Mouse (Mus musculus): ENCODE measurements around the gene Ahcyl2.
A peak's percentile ranks its signal among the peaks of the same experiment; 100 is the strongest.
"Not testable (repeated sequence)": the region's sequence is repeated elsewhere in the genome, so short reads cannot be mapped to it uniquely, and the experiment has no call there.

Gene Ahcyl2

DNA sequence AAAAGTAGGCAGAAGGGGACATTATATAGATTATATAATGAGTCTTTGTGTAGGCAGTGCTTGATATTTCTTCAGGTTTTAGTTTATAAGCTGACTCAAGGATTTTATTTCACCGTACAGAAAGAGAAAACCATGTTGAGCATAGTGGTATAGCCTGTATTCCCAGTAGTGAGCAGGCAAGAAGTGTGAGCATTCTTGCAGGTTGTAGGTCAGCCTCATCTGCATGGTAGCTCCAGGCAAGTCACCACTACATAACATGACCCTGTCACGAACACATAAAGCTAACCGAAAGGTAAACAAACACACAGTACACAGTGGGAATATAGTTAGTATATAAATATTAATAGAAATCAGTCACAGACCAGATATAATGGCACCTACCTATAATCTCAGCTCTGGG lies 47.2 kb downstream of the Ahcyl2 start:
- no peak for DNase-seq (ENCODE audit: inconsistent ontology term)

GRCm38 (mm10) chr6:29815634-29816033 lies 47.8 kb downstream of the Ahcyl2 start:
- no peak for DNase-seq (ENCODE audit: inconsistent ontology term)

- DNase-seq (ENCODE audit: inconsistent ontology term), result not testable (repeated sequence)
Measured at GRCm38 (mm10) chr6:29816371-29816770, 48.6 kb downstream of the Ahcyl2 start.

DNA sequence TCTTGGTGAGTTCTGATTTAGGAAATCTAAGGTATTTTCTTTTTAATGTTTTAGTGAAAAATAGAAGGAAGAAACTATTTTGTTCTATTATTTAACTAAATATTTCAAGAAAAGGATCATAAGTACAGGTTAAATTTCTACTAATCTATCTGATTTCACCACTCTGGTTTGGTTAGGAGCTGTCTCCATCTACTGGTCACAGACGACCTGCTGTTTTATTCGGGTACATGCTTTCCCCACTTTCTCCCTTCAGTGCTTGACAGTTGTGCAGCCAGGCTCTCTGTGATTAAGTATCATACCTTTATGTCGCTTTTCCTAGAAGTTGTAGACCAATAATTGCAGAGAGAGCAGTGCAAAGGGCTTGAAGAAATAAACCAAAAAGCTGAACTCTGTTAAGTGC lies 51.5 kb downstream of the Ahcyl2 start:
- DNase-seq (ENCODE audit: inconsistent ontology term), result peak; percentile 17

DNA sequence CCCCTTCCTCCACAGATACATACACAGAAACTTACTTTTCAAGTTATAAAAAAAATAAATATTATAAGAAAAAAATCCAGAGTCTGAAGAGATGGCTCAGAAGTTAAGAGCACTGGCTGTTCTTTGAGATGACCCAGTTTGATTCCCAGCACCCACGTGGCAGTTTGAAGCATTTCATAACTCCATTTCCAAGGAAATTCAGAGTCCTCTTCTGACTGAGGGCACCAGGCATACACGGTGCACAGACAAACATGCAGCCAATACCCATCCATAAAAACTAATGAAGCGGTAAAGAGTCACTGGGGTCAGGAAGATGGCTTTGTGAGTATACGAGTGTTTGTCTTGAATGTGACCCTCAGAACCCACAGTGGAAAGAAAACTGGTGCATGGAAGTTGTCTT lies 52.5 kb downstream of the Ahcyl2 start:
- no peak for DNase-seq (ENCODE audit: inconsistent ontology term)

GRCm38 (mm10) chr6:29820926-29821325 lies 53.1 kb downstream of the Ahcyl2 start:
- no peak for DNase-seq (ENCODE audit: inconsistent ontology term)

DNA sequence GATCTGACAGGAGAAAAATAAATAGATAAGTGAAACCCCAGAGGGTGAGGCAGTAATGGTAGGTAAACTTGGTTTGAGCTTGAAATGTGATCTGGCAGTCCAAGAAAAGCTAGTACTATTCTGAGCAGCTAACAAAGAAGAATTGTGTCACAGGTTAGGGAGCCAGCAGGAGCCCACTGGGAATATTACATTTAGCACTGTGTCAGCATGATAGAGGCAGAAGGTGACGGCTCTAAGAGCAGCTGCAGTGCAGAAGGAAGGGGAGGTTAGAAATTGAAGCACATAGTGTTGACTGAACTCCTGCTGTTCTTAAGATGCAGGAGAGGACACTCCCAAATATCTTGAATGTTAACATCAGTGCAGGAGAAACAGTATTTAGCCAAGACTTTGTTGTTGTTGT lies 54.0 kb downstream of the Ahcyl2 start:
- DNase-seq (ENCODE audit: inconsistent ontology term), result no peak

DNA sequence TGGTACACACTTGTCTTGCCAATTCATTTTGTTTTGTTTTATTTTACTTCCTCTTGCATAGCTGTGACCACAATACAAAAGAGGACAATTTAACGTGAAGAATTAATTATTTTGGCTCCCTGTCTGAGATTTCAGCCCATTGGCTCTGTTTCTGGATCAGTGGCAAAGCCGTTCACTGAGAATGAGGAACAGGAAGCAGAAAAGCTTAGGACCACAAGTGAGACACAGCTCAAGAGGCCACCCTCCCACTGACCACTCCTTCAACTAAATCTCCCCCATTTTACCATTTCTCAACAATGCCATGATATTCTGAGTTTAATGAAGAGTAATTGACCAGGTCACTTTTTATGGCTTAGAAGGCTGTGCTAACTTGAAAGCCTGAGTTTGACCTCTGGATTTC lies 57.5 kb downstream of the Ahcyl2 start:
- DNase-seq (ENCODE audit: inconsistent ontology term), result peak; percentile 23

DNA sequence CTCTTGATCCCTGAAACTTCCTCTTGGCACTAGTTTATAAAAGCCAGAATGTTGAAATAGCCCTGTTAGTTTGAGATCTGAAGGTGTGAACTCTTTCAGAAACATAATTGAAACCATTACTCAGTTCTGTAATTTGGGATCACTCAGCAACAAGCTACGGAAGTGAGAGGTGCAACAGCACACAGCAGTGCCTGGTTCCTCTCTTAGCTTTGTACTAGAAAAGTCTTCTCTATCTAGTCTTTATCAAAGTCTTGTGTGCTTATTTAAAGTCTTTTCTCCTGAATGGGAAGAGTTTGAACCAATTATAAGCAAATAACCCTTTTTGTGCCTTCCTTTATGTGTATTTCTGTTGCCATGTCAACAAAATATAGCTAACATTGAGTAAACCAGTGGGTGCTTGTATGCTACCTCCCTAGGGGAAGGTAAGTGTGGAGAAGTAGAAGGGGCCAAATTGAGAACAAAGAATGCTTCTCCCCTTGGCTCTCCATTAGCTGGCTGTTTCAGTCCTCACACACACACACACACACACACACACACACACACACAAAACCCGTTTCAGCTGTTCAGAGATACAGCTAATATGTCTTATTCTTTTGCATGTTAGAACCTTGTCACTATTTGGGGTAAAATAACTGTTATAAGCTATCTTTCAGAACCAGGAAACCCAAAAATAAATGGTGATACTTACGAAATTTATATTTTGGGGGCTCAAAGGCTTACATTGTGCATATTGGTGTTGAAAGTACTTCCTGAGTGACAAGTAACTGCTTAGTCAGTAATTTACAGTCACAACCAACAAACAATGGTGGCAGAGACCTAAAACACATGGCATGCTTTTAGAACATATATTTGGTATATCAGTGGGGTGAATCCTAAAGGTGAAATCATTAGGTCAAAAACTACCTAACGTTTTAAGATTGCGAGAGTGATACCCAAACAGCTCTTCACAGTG lies 59.8 kb downstream of the Ahcyl2 start:
- DNase-seq (ENCODE audit: inconsistent ontology term), result no peak

GRCm38 (mm10) chr6:29828574-29829234 lies 60.9 kb downstream of the Ahcyl2 start:
- peak; percentile 43 for DNase-seq (ENCODE audit: inconsistent ontology term)

DNA sequence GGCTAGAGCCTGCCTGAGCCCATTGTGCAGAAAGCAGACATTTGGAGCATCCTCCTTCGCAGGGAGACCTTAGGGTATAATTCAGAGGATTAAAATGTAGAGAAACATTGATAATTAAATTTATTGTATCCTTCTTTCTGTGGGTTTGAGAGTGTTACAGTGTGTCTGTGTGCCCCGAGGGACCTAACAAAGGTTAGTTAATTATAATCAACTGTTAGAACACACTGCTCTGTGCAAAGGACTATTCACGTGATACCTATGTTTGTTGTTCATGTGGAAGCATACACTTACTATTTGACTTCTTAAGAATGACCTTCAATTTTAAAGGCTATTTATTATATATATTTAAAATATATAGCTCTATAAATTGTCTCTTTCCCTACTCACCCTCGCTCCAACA lies 64.5 kb downstream of the Ahcyl2 start:
- DNase-seq (ENCODE audit: inconsistent ontology term), result no peak

- no peak for DNase-seq (ENCODE audit: inconsistent ontology term)
Measured at GRCm38 (mm10) chr6:29833117-29833516, 65.3 kb downstream of the Ahcyl2 start.

GRCm38 (mm10) chr6:29833568-29834255 lies 65.9 kb downstream of the Ahcyl2 start:
- peak; percentile 36 for DNase-seq (ENCODE audit: inconsistent ontology term)

- no peak for DNase-seq (ENCODE audit: inconsistent ontology term)
Measured at GRCm38 (mm10) chr6:29835543-29836177, 67.8 kb downstream of the Ahcyl2 start.

DNA sequence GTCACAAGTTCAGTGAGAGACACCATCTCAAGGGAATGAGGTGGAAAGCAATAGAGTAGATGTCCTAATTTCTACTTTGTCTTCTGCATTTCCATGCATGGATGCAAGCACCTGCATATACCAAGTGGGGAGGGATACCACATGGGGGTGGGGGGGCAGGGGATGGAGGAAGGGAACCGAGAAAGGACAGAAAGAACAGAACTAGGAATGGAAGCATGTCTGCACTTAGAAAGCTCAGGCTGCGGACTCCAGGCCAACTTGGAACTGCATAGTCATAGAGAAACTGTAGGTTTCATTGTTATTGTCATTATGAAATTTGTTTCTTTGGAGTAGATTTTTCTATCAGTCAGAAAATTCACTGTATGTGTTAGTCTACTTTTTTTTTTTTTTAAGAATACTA lies 69.8 kb downstream of the Ahcyl2 start:
- DNase-seq (ENCODE audit: inconsistent ontology term), result no peak

DNA sequence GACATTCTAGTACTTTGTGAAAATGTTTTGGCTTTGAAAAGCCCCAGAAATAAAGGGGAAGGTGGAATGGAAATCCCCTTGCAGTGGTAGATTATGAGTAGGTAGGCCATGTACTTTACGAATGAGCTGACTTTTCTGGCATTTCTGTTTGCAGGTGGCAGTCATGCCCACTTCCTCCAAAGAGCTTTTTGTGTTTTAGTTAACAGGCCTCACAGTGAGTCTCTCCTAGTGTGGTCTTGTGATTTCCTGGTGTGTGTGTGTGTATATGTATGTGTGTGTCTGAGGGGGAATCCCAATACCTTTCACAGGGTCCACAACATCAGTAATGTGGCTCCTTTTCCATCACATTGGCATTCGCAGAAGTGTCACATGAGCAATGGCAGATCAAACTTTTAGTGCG lies 70.7 kb downstream of the Ahcyl2 start:
- no peak for DNase-seq (ENCODE audit: inconsistent ontology term)

GRCm38 (mm10) chr6:29840008-29840407 lies 72.2 kb downstream of the Ahcyl2 start:
- no peak for DNase-seq (ENCODE audit: inconsistent ontology term)

DNA sequence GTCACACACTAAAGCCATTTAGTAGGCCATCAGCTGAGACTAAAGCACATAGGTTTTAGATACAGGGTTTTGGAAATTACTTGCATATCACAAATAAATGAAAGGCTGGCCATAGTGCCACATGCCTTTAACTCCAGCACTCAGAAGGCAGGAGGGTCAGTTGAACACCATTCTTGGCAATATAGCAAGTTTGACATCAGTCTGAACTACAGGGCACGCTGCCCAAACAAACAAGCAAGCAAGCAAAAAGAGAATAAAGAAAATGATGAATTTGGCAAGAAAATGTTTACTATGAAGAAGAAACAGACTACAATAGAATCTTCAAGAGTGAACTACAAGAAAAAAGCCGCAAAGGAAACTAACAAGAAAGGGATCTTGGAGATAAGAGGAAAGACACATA lies 73.7 kb downstream of the Ahcyl2 start:
- no peak for DNase-seq (ENCODE audit: inconsistent ontology term)

- DNase-seq (ENCODE audit: inconsistent ontology term), result no peak
Measured at GRCm38 (mm10) chr6:29847643-29848166, 79.9 kb downstream of the Ahcyl2 start.

GRCm38 (mm10) chr6:29848808-29849207 lies 81.0 kb downstream of the Ahcyl2 start:
- DNase-seq (ENCODE audit: inconsistent ontology term), result peak; percentile 48

DNA sequence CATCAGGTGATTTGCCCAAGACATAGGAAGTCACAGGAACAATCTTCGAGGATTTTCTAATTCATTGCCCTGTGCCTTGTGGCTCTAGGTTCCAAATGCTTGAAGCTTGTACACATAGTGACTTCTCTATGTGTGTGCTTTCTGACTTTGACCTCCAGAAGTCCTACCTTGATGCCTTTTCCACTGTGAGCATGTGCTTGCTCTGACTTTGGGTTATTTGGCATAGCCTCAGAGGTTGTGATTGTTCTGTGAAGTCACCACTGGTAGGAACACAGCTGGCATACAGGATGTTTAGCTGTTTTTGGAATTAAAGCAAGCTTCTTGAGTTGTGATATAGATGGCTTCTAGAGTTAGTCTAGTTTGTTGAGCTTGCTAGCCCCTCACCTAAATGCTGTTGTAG lies 82.3 kb downstream of the Ahcyl2 start:
- DNase-seq (ENCODE audit: inconsistent ontology term), result no peak

DNA sequence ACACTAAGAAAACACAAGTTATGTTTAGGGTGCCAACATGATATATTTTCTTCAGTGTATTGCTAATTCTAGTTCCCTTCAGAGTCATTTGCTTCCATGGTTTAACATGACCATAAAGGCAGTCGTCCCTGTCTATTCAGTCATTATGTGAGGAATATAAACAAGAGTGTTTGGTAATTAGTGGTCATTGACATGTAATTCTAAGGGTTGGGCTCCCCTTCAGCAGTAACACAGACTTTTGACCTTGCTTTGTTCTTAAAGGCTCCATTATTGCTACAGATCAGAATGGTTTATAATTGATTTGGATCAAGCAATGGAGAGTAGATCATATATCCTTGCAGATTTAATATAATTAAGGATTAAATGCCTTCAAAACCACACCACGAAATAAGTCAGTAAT lies 82.9 kb downstream of the Ahcyl2 start:
- DNase-seq (ENCODE audit: inconsistent ontology term), result no peak
